Mouse (Mus musculus) limb, embryonic 11.5 days (tissue): Measurements from ENCODE around the gene Parm1. TPM values are rescaled to one million over a fixed set of nuclear protein-coding genes. Genes with fewer than 3 reads are reported as not detected.

Experiments
- polyA plus RNA-seq: library from polyadenylated mRNA; unstranded; fragments of >200 nt; fragmentation: Nextera tagmentation; extraction: Ambion mirVana; gene quantifications from 2 replicates; pipeline ENCODE4 v1.2.1, GENCODE M21; 2014

Parm1 gene
- polyA plus RNA-seq, 1 experiment from 2014 or later, result 8.7 TPM

Other genes with a start within 250 kb of the Parm1 start
- gene Btc, start 114.6 kb upstream of the Parm1 start, polyA plus RNA-seq, result 0.19 and 0.27 TPM in 2 replicates